Mouse (Mus musculus) megakaryocyte, embryonic 14.5 days (primary cell): Measurements from ENCODE around the gene Lypd1.

Experiments
- FLI1 ChIP-seq: IDR thresholded peaks from 2 replicates; pipeline ENCODE4 v1.6.1; 2012; ENCODE audit warnings: low read length, inconsistent platforms, mixed read lengths
- GATA1 ChIP-seq: IDR thresholded peaks from 3 replicates; pipeline ENCODE4 v1.6.1; 2012; ENCODE audit warnings: mixed read lengths, low read length, inconsistent platforms, borderline replicate concordance

GRCm38 (mm10) chr1:125945136-125945535 lies 32.2 kb upstream of the Lypd1 start:
- no peak for TF ChIP-seq GATA1
- no peak for TF ChIP-seq FLI1
